Mouse (Mus musculus) heart, embryonic 16.5 days (tissue): Measurements from ENCODE around the gene Inpp5a. TPM values are rescaled to one million over a fixed set of nuclear protein-coding genes. Genes with fewer than 3 reads are reported as not detected.
"Not testable (repeated sequence)": the region's sequence is repeated elsewhere in the genome, so short reads cannot be mapped to it uniquely, and the experiment has no call there.

Experiments used
- ATAC-seq: fragments of 200-750 bp; cut with Nextera tagmentation; replicated peaks from 2 replicates; pipeline ENCODE4 v1.8.0; 2017; ENCODE audit warnings: moderate number of reproducible peaks; ENCODE audit not compliant: insufficient read depth, low FRiP score; ENCODE audit errors: extremely low read depth
- H3K27ac ChIP-seq: fragments of 300-500 bp; sonication (generic); 2 replicates; pipeline ENCODE4 v1.5.1; 2014; ENCODE audit warnings: mild to moderate bottlenecking, low read length, control low read depth, moderate library complexity
- H3K27me3 ChIP-seq: fragments of 300-500 bp; sonication (generic); 2 replicates; pipeline ENCODE4 v1.6.1; 2014; ENCODE audit warnings: low read length, mixed read lengths; ENCODE audit not compliant: control insufficient read depth, insufficient read depth
- H3K36me3 ChIP-seq: fragments of 300-500 bp; sonication (generic); 2 replicates; pipeline ENCODE4 v1.6.1; 2014; ENCODE audit not compliant: control insufficient read depth, insufficient read depth
- H3K4me1 ChIP-seq: fragments of 300-500 bp; sonication (generic); 2 replicates; pipeline ENCODE4 v1.6.1; 2014; ENCODE audit warnings: low read length, mixed read lengths; ENCODE audit not compliant: control insufficient read depth, insufficient read depth
- H3K4me2 ChIP-seq: fragments of 300-500 bp; sonication (generic); 2 replicates; pipeline ENCODE4 v1.6.1; 2014; ENCODE audit warnings: low read depth, mild to moderate bottlenecking, control low read depth, low read length
- H3K4me3 ChIP-seq: fragments of 300-500 bp; sonication (generic); 2 replicates; pipeline ENCODE4 v1.5.1; 2014; ENCODE audit warnings: mild to moderate bottlenecking, control low read depth, low read length
- H3K9ac ChIP-seq: fragments of 300-500 bp; sonication (generic); 2 replicates; pipeline ENCODE4 v1.6.1; 2014; ENCODE audit warnings: low read length, control low read depth
- H3K9me3 ChIP-seq: fragments of 300-500 bp; sonication (generic); replicated peaks from 2 replicates; pipeline ENCODE4 v1.6.1; 2016; ENCODE audit warnings: low read length; ENCODE audit not compliant: control insufficient read depth
- WGBS: fragments of 180-500 bp; shearing (Covaris S2); extraction: QIAGEN DNeasy Blood & Tissue Kit; methylation state at CpG from one replicate; pipeline ENCODE4 v1.1.7; 2014; 5-methylcytosine and 5-hydroxymethylcytosine counted together
- polyA plus RNA-seq: library from polyadenylated mRNA; unstranded; fragments of >200 nt; fragmentation: Nextera tagmentation; extraction: Ambion mirVana; gene quantifications from 2 replicates; pipeline ENCODE4 v1.2.1, GENCODE M21; 2015

The Inpp5a gene
- polyA plus RNA-seq, 1 experiment from 2014 or later: 47.4 TPM

- H3K27ac ChIP-seq: no peak overlapping the region
- H3K4me3 ChIP-seq: no peak overlapping the region
- peaks cover 5% of the 10 kb centered on the region; the same call in 1 of the 2 replicates for H3K4me1 ChIP-seq
- no peak overlapping the region for H3K4me2 ChIP-seq
- no peaks in the 10 kb centered on the region for H3K27me3 ChIP-seq
- H3K9ac ChIP-seq: no peak overlapping the region
- no peak for ATAC-seq
- 89% methylated on average over 6 of the region's 6 CpGs for WGBS
- H3K9me3 ChIP-seq: no peaks in the 10 kb centered on the region
- H3K36me3 ChIP-seq: peaks cover 5% of the 10 kb centered on the region
These were observed 33.9 kb downstream of the Inpp5a start for GRCm38 (mm10) chr7:139422827-139423226.

- peak overlapping the region; percentile 46 for H3K4me2 ChIP-seq
- peak; percentile 90 for ATAC-seq
- H3K4me3 ChIP-seq: peak overlapping the region; percentile 15
- peak overlapping the region; percentile 26; the same call in 1 of the 2 replicates for H3K9ac ChIP-seq
- H3K27ac ChIP-seq: peak overlapping the region; percentile 87
- H3K27me3 ChIP-seq: no peaks in the 10 kb centered on the region
- peaks cover 3% of the 10 kb centered on the region; the same call in 1 of the 2 replicates for H3K36me3 ChIP-seq
- H3K4me1 ChIP-seq: peaks cover 43% of the 10 kb centered on the region
- 27% methylated on average over 5 of the region's 5 CpGs for WGBS
- H3K9me3 ChIP-seq: no peaks in the 10 kb centered on the region
These were observed 45.4 kb downstream of the Inpp5a start for GRCm38 (mm10) chr7:139434095-139434830.

GRCm38 (mm10) chr7:139434931-139435330, 46.0 kb downstream of the Inpp5a start:
- not testable (repeated sequence) for H3K9ac ChIP-seq, H3K4me2 ChIP-seq, ATAC-seq, H3K27me3 ChIP-seq, H3K36me3 ChIP-seq, H3K4me3 ChIP-seq, H3K9me3 ChIP-seq
- peak overlapping the region; percentile 87 for H3K27ac ChIP-seq
- WGBS: 81% methylated on average over 2 of the region's 2 CpGs
- peaks cover 45% of the 10 kb centered on the region for H3K4me1 ChIP-seq

- Histone ChIP-seq H3K4me2 (no peak overlapping the region), H3K9me3 (no peaks in the 10 kb centered on the region), H3K4me3 (no peak overlapping the region), H3K27me3 (no peaks in the 10 kb centered on the region), H3K27ac (no peak overlapping the region), H3K9ac (no peak overlapping the region), H3K36me3 (no peaks in the 10 kb centered on the region), H3K4me1 (peaks cover 53% of the 10 kb centered on the region)
- no peak for ATAC-seq
These were observed 46.8 kb downstream of the Inpp5a start for GRCm38 (mm10) chr7:139435749-139436148.

GRCm38 (mm10) chr7:139436951-139437350, 48.0 kb downstream of the Inpp5a start:
- WGBS: 74% methylated on average over 7 of the region's 7 CpGs
- Histone ChIP-seq H3K36me3 (no peaks in the 10 kb centered on the region), H3K9me3 (no peaks in the 10 kb centered on the region), H3K4me3 (no peak overlapping the region), H3K4me1 (peaks cover 65% of the 10 kb centered on the region), H3K4me2 (no peak overlapping the region), H3K9ac (no peak overlapping the region), H3K27ac (no peak overlapping the region), H3K27me3 (no peaks in the 10 kb centered on the region)
- ATAC-seq: no peak

GRCm38 (mm10) chr7:139437471-139437870, 48.6 kb downstream of the Inpp5a start:
- no peak overlapping the region for H3K27ac ChIP-seq
- H3K4me3 ChIP-seq: no peak overlapping the region
- no peaks in the 10 kb centered on the region for H3K9me3 ChIP-seq
- H3K36me3 ChIP-seq: no peaks in the 10 kb centered on the region
- H3K9ac ChIP-seq: no peak overlapping the region
- H3K4me2 ChIP-seq: no peak overlapping the region
- no peaks in the 10 kb centered on the region for H3K27me3 ChIP-seq
- WGBS: 52% methylated on average over 5 of the region's 5 CpGs
- no peak for ATAC-seq
- H3K4me1 ChIP-seq: peaks cover 70% of the 10 kb centered on the region

- no peak overlapping the region for H3K4me3 ChIP-seq
- no peak overlapping the region for H3K27ac ChIP-seq
- H3K4me2 ChIP-seq: no peak overlapping the region
- peaks cover 71% of the 10 kb centered on the region for H3K4me1 ChIP-seq
- no peaks in the 10 kb centered on the region for H3K27me3 ChIP-seq
- H3K9me3 ChIP-seq: no peaks in the 10 kb centered on the region
- H3K36me3 ChIP-seq: no peaks in the 10 kb centered on the region
- H3K9ac ChIP-seq: no peak overlapping the region
- no peak for ATAC-seq
- 49% methylated on average over 9 of the region's 9 CpGs for WGBS
These were observed 49.2 kb downstream of the Inpp5a start for GRCm38 (mm10) chr7:139437926-139438600.

- H3K9me3 ChIP-seq: no peaks in the 10 kb centered on the region
- no peaks in the 10 kb centered on the region for H3K36me3 ChIP-seq
- no peak overlapping the region for H3K4me3 ChIP-seq
- ATAC-seq: no peak
- no peaks in the 10 kb centered on the region for H3K27me3 ChIP-seq
- no peak overlapping the region for H3K4me2 ChIP-seq
- no peak overlapping the region for H3K27ac ChIP-seq
- 63% methylated on average over 4 of the region's 4 CpGs for WGBS
- no peak overlapping the region for H3K9ac ChIP-seq
- peaks cover 69% of the 10 kb centered on the region for H3K4me1 ChIP-seq
These were observed 49.7 kb downstream of the Inpp5a start for GRCm38 (mm10) chr7:139438601-139438945.

GRCm38 (mm10) chr7:139439031-139439430, 50.1 kb downstream of the Inpp5a start:
- Histone ChIP-seq H3K27me3 (no peaks in the 10 kb centered on the region), H3K36me3 (no peaks in the 10 kb centered on the region), H3K27ac (no peak overlapping the region), H3K4me2 (no peak overlapping the region), H3K4me1 (peaks cover 65% of the 10 kb centered on the region), H3K9me3 (no peaks in the 10 kb centered on the region), H3K4me3 (no peak overlapping the region), H3K9ac (no peak overlapping the region)
- ATAC-seq: no peak
- WGBS: 58% methylated on average over 3 of the region's 3 CpGs
